Mouse (Mus musculus) forebrain, embryonic 11.5 days (tissue): Measurements from ENCODE around the gene Prepl. TPM values are rescaled to one million over a fixed set of nuclear protein-coding genes. Genes with fewer than 3 reads are reported as not detected.
A peak's percentile ranks its signal among the peaks of the same experiment; 100 is the strongest.

Source experiments
- ATAC-seq: fragments of 200-750 bp; cut with Nextera tagmentation; replicated peaks from 2 replicates; pipeline ENCODE4 v1.8.0; 2017; ENCODE audit warnings: moderate TSS enrichment; ENCODE audit not compliant: low FRiP score
- DNase-seq: peaks from one replicate; pipeline ENCODE4 v3.0.0-alpha.2; 2017; ENCODE audit warnings: low spot score
- H3K27ac ChIP-seq: fragments of 300-500 bp; sonication (generic); 2 replicates; pipeline ENCODE4 v1.5.1; 2014; ENCODE audit warnings: low read depth, low read length
- H3K27me3 ChIP-seq: fragments of 300-500 bp; sonication (generic); 2 replicates; pipeline ENCODE4 v1.6.1; 2014; ENCODE audit warnings: mild to moderate bottlenecking, low read length, mixed read lengths; ENCODE audit not compliant: control insufficient read depth, insufficient read depth
- H3K36me3 ChIP-seq: fragments of 300-500 bp; sonication (generic); 2 replicates; pipeline ENCODE4 v1.6.1; 2014; ENCODE audit warnings: mild to moderate bottlenecking, low read length, moderate library complexity, mixed read lengths; ENCODE audit not compliant: control insufficient read depth, insufficient read depth
- H3K4me1 ChIP-seq: fragments of 300-500 bp; sonication (generic); replicated peaks from 2 replicates; pipeline ENCODE4 v1.6.1; 2014; ENCODE audit warnings: low read length, mixed read lengths; ENCODE audit not compliant: control insufficient read depth, insufficient read depth
- H3K4me2 ChIP-seq: fragments of 300-500 bp; sonication (generic); 2 replicates; pipeline ENCODE4 v1.6.1; 2014; ENCODE audit warnings: low read depth, mild to moderate bottlenecking, low read length, moderate library complexity, mixed read lengths; ENCODE audit not compliant: severe bottlenecking
- H3K4me3 ChIP-seq: fragments of 300-500 bp; sonication (generic); 2 replicates; pipeline ENCODE4 v1.5.1; 2014; ENCODE audit warnings: low read depth, low read length
- H3K9ac ChIP-seq: fragments of 300-500 bp; sonication (generic); 2 replicates; pipeline ENCODE4 v1.6.1; 2014; ENCODE audit warnings: low read length
- H3K9me3 ChIP-seq: fragments of 300-500 bp; sonication (generic); 2 replicates; pipeline ENCODE4 v1.6.1; 2016; ENCODE audit warnings: low read length, mixed read lengths; ENCODE audit not compliant: control insufficient read depth
- WGBS: fragments of 180-500 bp; shearing (Covaris S2); extraction: QIAGEN DNeasy Blood & Tissue Kit; methylation state at CpG from one replicate; pipeline ENCODE4 v1.1.7; 2014; 5-methylcytosine and 5-hydroxymethylcytosine counted together
- polyA plus RNA-seq: library from polyadenylated mRNA; unstranded; fragments of >200 nt; fragmentation: Nextera tagmentation; extraction: Ambion mirVana; gene quantifications from 2 replicates; pipeline ENCODE4 v1.2.1, GENCODE M21; 2014

Prepl gene
- polyA plus RNA-seq, 1 experiment from 2014 or later: 46.4 TPM

DNA sequence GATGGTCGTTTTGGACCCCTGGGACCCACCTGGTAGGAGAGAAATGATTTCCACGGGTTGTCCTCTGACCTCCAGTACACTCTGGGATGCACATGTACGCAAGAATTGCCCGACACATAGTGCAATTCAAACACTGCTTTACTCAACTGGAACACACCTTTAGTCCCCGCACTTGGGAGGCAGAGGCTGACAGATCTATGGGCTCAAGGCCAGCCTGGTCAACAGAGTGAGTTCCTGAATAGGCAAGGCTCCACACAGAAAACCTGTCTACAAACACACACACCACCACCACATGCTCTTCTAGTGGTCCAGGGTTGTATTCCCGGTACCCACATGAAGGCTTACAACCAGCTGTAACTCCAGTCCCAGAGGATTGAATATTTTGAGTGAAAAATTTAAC, 64.9 kb downstream of the Prepl start:
- WGBS: 96% methylated on average over 6 of the region's 6 CpGs
- Histone ChIP-seq H3K4me2 (no peak overlapping the region), H3K36me3 (no peaks in the 10 kb centered on the region), H3K9ac (no peak overlapping the region), H3K4me3 (no peak overlapping the region), H3K9me3 (no peaks in the 10 kb centered on the region), H3K27me3 (no peaks in the 10 kb centered on the region), H3K4me1 (no peaks in the 10 kb centered on the region), H3K27ac (no peak overlapping the region)
- ATAC-seq: no peak
- no peak for DNase-seq

- Histone ChIP-seq H3K36me3 (no peaks in the 10 kb centered on the region), H3K9me3 (no peaks in the 10 kb centered on the region), H3K4me1 (no peaks in the 10 kb centered on the region), H3K4me2 (no peak overlapping the region), H3K4me3 (no peak overlapping the region), H3K27me3 (no peaks in the 10 kb centered on the region), H3K9ac (no peak overlapping the region), H3K27ac (no peak overlapping the region)
- no peak for DNase-seq
- WGBS: 92% methylated on average over 8 of the region's 8 CpGs
- no peak for ATAC-seq
These were observed 65.8 kb downstream of the Prepl start for GRCm38 (mm10) chr17:85024237-85024636.

- H3K36me3 ChIP-seq: no peaks in the 10 kb centered on the region
- peak; percentile 69 for DNase-seq
- no peak overlapping the region for H3K4me2 ChIP-seq
- no peak overlapping the region for H3K9ac ChIP-seq
- H3K27me3 ChIP-seq: no peaks in the 10 kb centered on the region
- H3K4me1 ChIP-seq: no peaks in the 10 kb centered on the region
- ATAC-seq: peak; percentile 74
- no peaks in the 10 kb centered on the region for H3K9me3 ChIP-seq
- H3K27ac ChIP-seq: no peak overlapping the region
- H3K4me3 ChIP-seq: no peak overlapping the region
- 63% methylated on average over 22 of the region's 22 CpGs for WGBS
These were observed 66.5 kb downstream of the Prepl start for GRCm38 (mm10) chr17:85023247-85024167.

DNA sequence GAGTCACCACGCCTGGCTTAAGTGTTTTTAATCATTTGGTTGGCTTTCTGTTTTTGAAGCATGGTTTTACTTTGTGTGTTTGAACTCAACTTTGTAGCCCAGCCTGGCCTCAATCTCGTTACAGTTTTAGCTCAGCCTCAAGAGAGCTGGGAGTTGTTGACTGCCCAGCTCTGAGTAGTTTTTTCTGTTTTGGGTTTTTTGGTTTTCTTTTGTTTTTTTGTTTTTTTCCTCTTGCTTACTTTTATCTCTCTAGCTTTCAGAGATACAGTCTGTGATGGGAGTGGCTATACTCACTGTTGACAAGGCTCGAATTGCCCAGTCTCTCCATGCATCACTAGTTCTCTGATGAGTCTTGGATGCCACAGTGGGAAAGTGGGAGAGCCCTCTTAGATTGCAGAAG, 69.7 kb downstream of the Prepl start:
- ATAC-seq (no peak), DNase-seq (no peak)
- H3K4me1 ChIP-seq: no peaks in the 10 kb centered on the region
- H3K9ac ChIP-seq: no peak overlapping the region
- H3K4me2 ChIP-seq: no peak overlapping the region
- H3K9me3 ChIP-seq: no peaks in the 10 kb centered on the region
- no peaks in the 10 kb centered on the region for H3K27me3 ChIP-seq
- no peak overlapping the region for H3K4me3 ChIP-seq
- no peaks in the 10 kb centered on the region for H3K36me3 ChIP-seq
- 88% methylated on average over 3 of the region's 3 CpGs for WGBS
- no peak overlapping the region for H3K27ac ChIP-seq

- Histone ChIP-seq H3K4me3 (no peak overlapping the region), H3K4me2 (no peak overlapping the region), H3K9me3 (no peaks in the 10 kb centered on the region), H3K36me3 (no peaks in the 10 kb centered on the region), H3K9ac (no peak overlapping the region), H3K4me1 (no peaks in the 10 kb centered on the region), H3K27ac (no peak overlapping the region), H3K27me3 (no peaks in the 10 kb centered on the region)
- ATAC-seq (no peak), DNase-seq (no peak)
- 84% methylated on average over 5 of the region's 5 CpGs for WGBS
These were observed 71.2 kb downstream of the Prepl start for GRCm38 (mm10) chr17:85018794-85019193.

DNA sequence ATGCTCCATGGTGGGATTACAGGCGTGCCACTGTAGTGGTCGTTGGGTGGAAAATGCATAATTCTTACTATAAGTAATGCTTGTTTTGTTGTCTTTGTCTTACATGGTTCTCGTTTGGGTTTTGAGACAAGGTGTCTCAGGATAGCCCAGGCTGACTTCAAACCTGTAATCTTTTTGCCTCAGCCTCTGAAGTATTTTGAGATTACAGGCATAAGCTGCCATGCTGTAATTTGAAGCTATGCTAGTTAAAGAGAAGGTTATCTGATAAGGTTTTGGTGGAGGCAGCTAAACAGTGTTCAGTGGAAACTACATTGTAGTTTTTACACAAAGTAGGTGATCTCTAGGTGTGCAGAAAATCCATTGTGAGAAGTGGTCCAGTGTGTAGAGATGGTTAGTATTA, 71.7 kb downstream of the Prepl start:
- no peak for ATAC-seq
- 87% methylated on average over 3 of the region's 3 CpGs for WGBS

DNA sequence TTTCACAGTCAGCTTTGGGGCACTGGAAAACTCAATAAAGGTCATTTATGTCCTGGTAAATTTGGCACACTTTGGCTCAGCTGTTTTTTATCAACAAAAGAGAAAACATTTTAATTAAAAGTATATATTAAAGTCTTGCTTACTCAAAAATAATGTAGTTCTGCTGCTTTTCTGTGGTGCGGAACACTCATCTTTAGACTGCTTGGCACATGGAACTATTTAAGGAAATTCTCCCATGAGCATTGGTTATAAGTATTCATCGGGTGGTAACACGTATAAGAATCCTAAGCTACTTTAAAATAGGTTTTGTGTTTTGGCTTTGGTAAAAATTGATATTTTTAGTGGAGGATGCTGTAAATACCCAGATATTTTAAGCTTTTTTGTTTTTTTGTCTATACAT, 75.4 kb downstream of the Prepl start:
- 93% methylated on average over 3 of the region's 3 CpGs for WGBS

More for the DNA sequence above, 71.7 kb downstream of the Prepl start:
- Histone ChIP-seq H3K27me3 (no peaks in the 10 kb centered on the region), H3K9ac (no peak overlapping the region), H3K36me3 (no peaks in the 10 kb centered on the region), H3K4me3 (no peak overlapping the region), H3K9me3 (no peaks in the 10 kb centered on the region), H3K27ac (no peak overlapping the region), H3K4me2 (no peak overlapping the region), H3K4me1 (no peaks in the 10 kb centered on the region)
- no peak for DNase-seq

GRCm38 (mm10) chr17:85013485-85013884, 76.6 kb downstream of the Prepl start:
- no peaks in the 10 kb centered on the region; the same call in 1 of the 2 replicates for H3K36me3 ChIP-seq
- H3K4me3 ChIP-seq: no peak overlapping the region
- H3K27me3 ChIP-seq: no peaks in the 10 kb centered on the region
- ATAC-seq: no peak
- 84% methylated on average over 6 of the region's 6 CpGs for WGBS
- H3K9ac ChIP-seq: no peak overlapping the region
- H3K9me3 ChIP-seq: no peaks in the 10 kb centered on the region
- H3K27ac ChIP-seq: no peak overlapping the region
- no peak overlapping the region for H3K4me2 ChIP-seq
- DNase-seq: no peak
- H3K4me1 ChIP-seq: no peaks in the 10 kb centered on the region

More for the DNA sequence above, 75.4 kb downstream of the Prepl start:
- Histone ChIP-seq H3K4me1 (no peaks in the 10 kb centered on the region), H3K4me2 (no peak overlapping the region), H3K27me3 (no peaks in the 10 kb centered on the region), H3K9ac (no peak overlapping the region), H3K27ac (no peak overlapping the region), H3K9me3 (no peaks in the 10 kb centered on the region), H3K36me3 (no peaks in the 10 kb centered on the region; the same call in 1 of the 2 replicates), H3K4me3 (no peak overlapping the region)
- no peak for DNase-seq
- no peak for ATAC-seq
